Mouse (Mus musculus): ENCODE measurements around the gene Bpifa2. TPM values are rescaled to one million over a fixed set of nuclear protein-coding genes. Genes with fewer than 3 reads are reported as not detected.
A peak's percentile ranks its signal among the peaks of the same experiment; 100 is the strongest.

Gene Bpifa2
- total RNA-seq (2021) = not detected
- long read RNA-seq, experiment 1 = 0 reads
- long read RNA-seq, experiment 2 = 0 reads

DNA sequence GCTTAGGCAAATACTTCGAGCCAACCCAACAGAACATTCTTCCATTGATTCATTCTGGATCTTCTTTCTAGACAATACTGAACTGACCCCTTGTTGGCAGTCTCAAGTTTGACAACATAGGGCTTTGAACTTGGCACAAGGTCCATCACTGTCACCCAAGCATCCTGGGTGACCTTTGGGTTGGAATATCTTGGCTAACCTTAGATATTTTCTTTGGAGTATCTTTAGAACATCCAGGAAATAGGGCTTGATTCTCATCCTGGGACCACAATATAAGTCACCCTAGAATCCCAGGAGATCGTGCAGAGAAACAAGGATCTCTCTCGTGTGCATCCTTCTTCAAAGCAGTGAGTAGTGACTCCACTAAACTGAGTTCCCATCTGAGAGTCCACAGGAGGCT is at the start of gene Bpifa2:
Bpifa2 (plus strand) TSS at position 301 of the 400 bp plus-strand sequence.
- no peak for DNase-seq (ENCODE audit: extremely low spot score in 1 of 2, low spot score in 2 of 2)
- Histone ChIP-seq H3K4me3 (no peak within 1 kb of the TSS), H3K27ac (no peak within 1 kb of the TSS)
- intact Hi-C loops (cut with DNase I) = no loop called here
- no peak for TF ChIP-seq CTCF (IDR thresholded peaks at IDR 0.05)

DNA sequence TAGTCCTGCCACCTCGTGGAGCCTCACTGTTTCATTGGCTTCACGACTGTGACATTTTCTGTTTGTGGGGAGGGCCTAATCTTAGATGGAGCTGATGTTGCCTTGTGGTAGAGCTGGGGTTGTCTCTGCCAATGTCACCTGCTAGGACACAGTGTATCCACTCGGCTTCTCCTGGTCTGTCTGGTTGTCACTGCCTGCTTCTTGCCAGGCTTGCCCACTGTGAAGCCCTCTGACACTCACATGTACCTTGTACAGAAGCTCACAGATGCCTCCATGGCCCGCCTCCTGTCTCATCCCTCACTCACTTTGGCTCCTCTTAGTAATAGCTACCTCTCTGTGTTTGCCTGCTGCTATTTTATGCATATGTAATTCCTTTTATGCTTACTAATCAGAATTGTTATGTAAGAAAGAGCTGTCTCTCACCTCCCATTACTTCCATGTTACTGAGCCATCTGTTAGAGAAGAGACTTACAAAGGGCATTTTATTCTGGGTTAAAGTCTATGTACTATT is 45.2 kb upstream of the Bpifa2 start:
- TF ChIP-seq CTCF (IDR thresholded peaks at IDR 0.05) = no peak
- Histone ChIP-seq H3K4me3 (no peak overlapping the region), H3K27ac (peak overlapping the region; percentile 28; the same call in 1 of the 2 replicates)
- peak; percentile 24 to 28 for DNase-seq (ENCODE audit: extremely low spot score in 1 of 2, low spot score in 2 of 2)
- intact Hi-C loops (cut with DNase I) = loop anchor here (2.0 kb wide), 1 partner anchor 42 kb away; no protein-coding TSS in a partner anchor

DNA sequence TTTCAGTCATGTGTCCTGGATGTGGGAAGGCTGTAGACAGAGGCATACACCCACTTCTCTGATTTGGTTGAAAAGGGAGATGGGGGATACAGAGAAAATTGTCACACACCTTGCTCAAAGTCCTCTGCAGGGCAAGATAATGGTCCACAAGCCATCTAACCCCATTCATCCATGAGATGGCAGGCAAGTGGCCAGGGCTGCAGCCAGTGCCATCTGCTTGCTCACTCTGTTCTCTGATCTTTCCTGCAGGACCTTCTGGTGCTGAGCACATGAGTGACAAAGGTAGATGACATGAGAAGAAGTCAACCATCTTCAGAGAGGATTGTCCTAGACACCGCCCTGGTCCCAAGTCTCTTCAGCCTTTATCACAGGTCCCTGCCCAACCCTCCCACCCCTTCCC is 44.7 kb upstream of the Bpifa2 start:
- intact Hi-C loops (cut with DNase I) = loop anchor here (2.0 kb wide), 1 partner anchor 43 kb away; no protein-coding TSS in a partner anchor
- TF ChIP-seq CTCF (IDR thresholded peaks at IDR 0.05) = no peak
- Histone ChIP-seq H3K4me3 (no peak overlapping the region), H3K27ac (peak overlapping the region; percentile 28; the same call in 1 of the 2 replicates)
- peak in 1 of 2 experiments; percentile 16 for DNase-seq (ENCODE audit: extremely low spot score in 1 of 2, low spot score in 2 of 2)

DNA sequence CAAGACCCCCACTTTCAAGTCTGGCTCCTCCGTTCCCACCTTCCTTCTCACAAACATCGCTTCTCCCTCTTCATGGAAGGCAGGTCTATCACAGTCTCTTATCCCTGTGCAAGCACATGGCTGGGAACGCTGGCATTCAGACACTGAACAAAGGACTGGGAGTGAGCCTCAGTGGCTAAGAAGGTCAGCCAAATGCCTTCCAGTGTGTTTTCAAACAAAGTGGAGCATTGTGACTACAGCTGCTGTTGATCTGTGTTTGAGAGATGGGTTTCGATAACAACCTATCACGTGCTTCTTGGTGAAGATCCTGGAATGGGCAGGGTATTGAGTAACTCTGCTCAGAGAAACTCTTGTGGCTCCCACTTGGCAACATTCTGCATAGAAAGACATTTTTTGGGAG is 37.8 kb upstream of the Bpifa2 start:
- no peak for TF ChIP-seq CTCF (IDR thresholded peaks at IDR 0.05)
- Histone ChIP-seq H3K27ac (no peak overlapping the region), H3K4me3 (no peak overlapping the region)
- no peak for DNase-seq (ENCODE audit: extremely low spot score in 1 of 2, low spot score in 2 of 2)
- intact Hi-C loops (cut with DNase I) = no loop called here

DNA sequence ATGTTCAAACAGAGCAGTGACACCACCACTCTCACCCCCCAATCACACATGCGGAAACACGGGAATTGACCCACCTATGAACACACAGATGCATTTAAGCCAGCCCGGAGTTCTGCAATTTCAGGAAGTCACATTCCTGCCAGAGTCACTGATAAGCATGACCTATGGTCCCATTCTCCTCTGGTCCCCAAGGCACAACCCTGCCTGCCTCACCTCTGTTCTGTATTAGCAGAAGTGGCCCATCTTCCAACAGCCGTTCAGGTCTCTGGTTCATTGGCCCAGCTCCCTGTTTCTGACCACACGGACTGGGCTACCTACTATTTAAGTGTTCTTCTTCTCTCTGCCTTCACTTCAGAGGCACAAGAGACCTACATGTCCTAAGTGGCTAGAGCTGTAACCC is 33.5 kb upstream of the Bpifa2 start, which contains the start of gene Bpifa6:
Bpifa6 (plus strand) TSS at position 364 of the 400 bp plus-strand sequence.
- no peak for TF ChIP-seq CTCF (IDR thresholded peaks at IDR 0.05)
- no peak within 1 kb of the TSS for H3K27ac ChIP-seq
- no peak within 1 kb of the TSS for H3K4me3 ChIP-seq
- DNase-seq (ENCODE audit: extremely low spot score in 1 of 2, low spot score in 2 of 2) = no peak
- intact Hi-C loops (cut with DNase I) = no loop called here

DNA sequence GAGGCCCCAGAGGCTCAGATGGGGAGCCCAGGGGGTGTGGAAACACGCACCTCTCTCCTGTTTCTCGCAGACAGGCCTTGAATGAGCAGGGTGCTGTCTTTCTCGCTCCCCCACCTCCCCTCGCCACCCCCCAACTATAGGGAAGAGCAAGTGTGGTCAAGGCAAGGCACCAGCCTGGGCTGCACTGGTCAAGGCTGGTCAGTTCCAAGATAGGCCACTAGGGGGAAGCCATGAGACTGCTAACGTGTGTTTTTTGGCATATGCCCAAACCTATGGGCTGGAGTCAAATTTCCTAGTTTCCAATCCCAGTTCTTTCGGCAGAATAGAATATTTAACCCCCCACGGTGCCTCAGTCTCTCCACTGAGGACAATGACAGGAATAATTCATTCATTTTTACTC is 12.3 kb upstream of the Bpifa2 start:
- H3K4me3 ChIP-seq = no peak overlapping the region
- H3K27ac ChIP-seq = no peak overlapping the region
- peak; percentile 67 to 75 for DNase-seq (ENCODE audit: extremely low spot score in 1 of 2, low spot score in 2 of 2)
- TF ChIP-seq CTCF (IDR thresholded peaks at IDR 0.05) = peak; percentile 86
- intact Hi-C loops (cut with DNase I) = no loop called here

DNA sequence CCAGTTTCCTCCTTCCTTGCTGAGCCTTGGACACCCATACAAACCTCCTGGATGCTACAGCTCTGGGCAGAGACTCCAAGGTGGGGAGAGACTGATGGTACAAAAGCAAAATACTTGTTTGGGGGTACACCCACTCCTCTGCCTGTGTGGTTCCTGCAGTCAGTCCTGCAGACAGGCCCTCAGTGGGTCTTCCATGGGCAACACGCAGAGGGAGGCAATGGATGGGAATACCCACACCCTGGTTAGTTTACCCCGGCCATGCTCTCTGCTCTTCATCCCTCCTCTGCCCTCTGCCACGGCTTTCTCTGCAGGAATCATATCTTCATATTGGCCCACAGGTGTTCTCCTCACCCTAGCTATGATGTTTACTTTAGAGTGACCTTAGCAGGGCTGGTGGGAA is 7.6 kb upstream of the Bpifa2 start:
- TF ChIP-seq CTCF (IDR thresholded peaks at IDR 0.05) = no peak
- intact Hi-C loops (cut with DNase I) = no loop called here
- no peak overlapping the region for H3K4me3 ChIP-seq
- no peak for DNase-seq (ENCODE audit: extremely low spot score in 1 of 2, low spot score in 2 of 2)
- H3K27ac ChIP-seq = no peak overlapping the region

DNA sequence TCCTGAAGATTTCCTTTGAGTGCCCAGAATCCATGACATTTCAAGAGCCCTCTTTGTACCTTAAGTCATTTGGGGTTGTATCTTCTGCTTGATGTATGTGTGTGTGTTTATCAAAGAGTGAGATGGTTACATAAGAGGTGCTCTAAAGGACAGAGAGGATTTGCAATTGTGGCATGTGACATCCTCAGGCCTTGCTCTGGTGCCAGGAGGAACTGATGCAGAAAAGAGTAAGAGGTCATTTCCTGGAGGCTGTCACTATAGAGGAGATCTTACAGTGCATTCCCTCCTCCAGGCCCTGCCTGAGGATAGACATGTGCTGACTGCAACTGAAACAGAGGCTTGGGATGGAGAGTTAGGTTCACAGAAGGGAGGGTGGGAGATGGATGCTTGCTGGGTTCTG is 7.0 kb upstream of the Bpifa2 start:
- intact Hi-C loops (cut with DNase I) = no loop called here
- no peak for TF ChIP-seq CTCF (IDR thresholded peaks at IDR 0.05)
- no peak for DNase-seq (ENCODE audit: extremely low spot score in 1 of 2, low spot score in 2 of 2)
- Histone ChIP-seq H3K4me3 (no peak overlapping the region), H3K27ac (no peak overlapping the region)

DNA sequence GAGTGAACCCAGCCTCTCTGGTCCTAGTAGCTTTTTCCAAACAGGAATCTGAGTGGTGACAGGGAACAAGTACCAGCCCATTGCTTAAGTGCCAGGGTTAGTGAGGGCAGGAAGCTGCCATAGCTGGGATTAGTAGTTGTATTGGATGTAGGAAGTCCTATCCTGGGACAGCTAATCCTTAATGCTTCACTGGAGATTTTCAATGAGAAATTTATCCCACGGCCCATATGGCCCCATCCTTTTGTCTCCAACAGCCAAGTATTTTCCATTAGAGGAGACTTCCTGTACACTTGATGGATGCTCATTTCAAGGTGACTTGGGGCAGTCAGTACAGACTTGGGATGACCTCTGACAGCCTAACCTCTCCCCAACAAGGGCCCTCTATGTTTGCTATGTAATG is 3.6 kb upstream of the Bpifa2 start:
- Histone ChIP-seq H3K4me3 (no peak overlapping the region), H3K27ac (no peak overlapping the region)
- DNase-seq (ENCODE audit: extremely low spot score in 1 of 2, low spot score in 2 of 2) = no peak
- TF ChIP-seq CTCF (IDR thresholded peaks at IDR 0.05) = no peak
- intact Hi-C loops (cut with DNase I) = no loop called here

DNA sequence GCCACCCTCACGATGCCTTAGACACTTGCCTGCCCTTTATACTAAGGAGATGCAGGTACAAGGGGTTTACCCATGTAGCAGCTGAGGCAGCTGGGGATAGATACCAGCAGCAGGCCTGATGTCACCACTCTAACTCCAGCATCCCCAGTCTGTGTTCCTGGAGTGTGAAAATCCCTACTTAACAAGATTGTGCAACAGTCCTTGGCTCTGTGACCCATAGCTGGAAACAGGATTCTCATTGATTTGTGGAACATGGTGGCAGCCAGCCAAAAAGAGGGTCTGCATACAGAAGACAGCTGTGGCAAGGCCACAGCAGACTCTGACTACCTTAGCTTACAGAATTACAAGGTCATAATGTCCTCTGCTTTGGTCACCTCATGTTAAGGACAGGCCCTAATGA is 3.0 kb upstream of the Bpifa2 start:
- no peak for DNase-seq (ENCODE audit: extremely low spot score in 1 of 2, low spot score in 2 of 2)
- H3K4me3 ChIP-seq = no peak overlapping the region
- TF ChIP-seq CTCF (IDR thresholded peaks at IDR 0.05) = no peak
- H3K27ac ChIP-seq = no peak overlapping the region
- intact Hi-C loops (cut with DNase I) = no loop called here

DNA sequence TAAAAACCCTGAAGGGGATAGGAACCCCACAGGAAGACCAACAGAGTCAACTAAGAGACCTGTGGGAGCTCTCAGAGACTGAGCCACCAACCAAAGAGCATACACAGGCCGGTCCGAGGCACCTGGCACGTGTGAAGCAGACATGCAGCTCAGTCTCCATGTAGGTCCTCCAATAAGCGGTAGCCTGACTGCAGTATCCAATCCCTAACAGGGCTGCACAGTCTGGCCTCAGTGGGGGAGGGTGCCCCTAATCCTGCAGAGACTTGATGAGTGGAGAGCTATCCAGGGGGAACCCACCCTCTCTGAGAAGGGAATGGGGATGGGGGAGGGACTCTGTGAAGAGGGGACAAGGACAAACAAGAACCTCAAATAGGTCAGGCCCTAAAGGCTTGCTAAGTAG is 2.3 kb upstream of the Bpifa2 start:
- TF ChIP-seq CTCF (IDR thresholded peaks at IDR 0.05) = no peak
- no peak overlapping the region for H3K4me3 ChIP-seq
- H3K27ac ChIP-seq = no peak overlapping the region
- intact Hi-C loops (cut with DNase I) = no loop called here
- DNase-seq (ENCODE audit: extremely low spot score in 1 of 2, low spot score in 2 of 2) = no peak

DNA sequence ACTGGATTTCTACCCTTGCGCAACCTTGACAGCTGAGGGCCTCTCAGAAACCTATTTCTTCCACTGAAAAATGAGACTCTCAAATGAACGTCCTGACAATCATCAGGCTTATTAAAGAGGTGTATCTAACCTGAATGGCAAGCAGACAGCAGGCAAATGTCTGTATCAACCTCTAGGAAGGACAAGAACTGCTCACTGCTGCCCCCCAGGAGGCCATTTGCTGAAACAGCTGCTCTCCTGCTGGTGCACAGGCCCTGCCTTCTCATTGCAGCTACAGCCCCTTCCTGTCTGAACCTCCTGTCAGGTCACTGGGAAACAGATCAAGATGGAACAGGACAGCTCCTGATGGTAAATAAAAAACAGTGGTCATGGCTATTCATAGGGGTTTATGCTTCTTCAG is 1.7 kb upstream of the Bpifa2 start:
- Histone ChIP-seq H3K27ac (no peak overlapping the region), H3K4me3 (no peak overlapping the region)
- DNase-seq (ENCODE audit: extremely low spot score in 1 of 2, low spot score in 2 of 2) = no peak
- TF ChIP-seq CTCF (IDR thresholded peaks at IDR 0.05) = peak; percentile 13
- intact Hi-C loops (cut with DNase I) = no loop called here

DNA sequence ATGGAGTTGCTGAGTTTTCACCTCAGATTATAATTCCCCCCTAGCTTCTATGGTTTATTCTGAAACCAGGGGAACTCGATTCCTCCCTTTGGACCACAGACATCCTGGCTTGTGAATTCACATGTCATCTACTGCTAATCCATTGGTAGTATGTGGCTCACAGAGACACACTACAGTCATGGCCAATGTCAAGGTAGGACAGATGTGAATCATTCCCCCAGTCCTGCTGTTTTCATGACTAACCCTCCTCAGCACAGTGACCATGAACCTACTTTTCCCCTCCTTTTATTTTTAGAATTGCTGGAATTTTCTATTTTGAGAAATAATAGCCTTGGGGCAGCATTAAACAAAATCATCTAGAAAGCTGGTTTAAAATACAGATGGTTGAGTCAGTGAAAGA is 684 bp upstream of the Bpifa2 start:
- Histone ChIP-seq H3K4me3 (no peak overlapping the region), H3K27ac (no peak overlapping the region)
- intact Hi-C loops (cut with DNase I) = no loop called here
- no peak for DNase-seq (ENCODE audit: extremely low spot score in 1 of 2, low spot score in 2 of 2)
- no peak for TF ChIP-seq CTCF (IDR thresholded peaks at IDR 0.05)
